Mouse (Mus musculus): ENCODE data around the gene H2afy.
"Not testable (repeated sequence)": the region's sequence is repeated elsewhere in the genome, so short reads cannot be mapped to it uniquely, and the experiment has no call there.

Gene H2afy

DNA sequence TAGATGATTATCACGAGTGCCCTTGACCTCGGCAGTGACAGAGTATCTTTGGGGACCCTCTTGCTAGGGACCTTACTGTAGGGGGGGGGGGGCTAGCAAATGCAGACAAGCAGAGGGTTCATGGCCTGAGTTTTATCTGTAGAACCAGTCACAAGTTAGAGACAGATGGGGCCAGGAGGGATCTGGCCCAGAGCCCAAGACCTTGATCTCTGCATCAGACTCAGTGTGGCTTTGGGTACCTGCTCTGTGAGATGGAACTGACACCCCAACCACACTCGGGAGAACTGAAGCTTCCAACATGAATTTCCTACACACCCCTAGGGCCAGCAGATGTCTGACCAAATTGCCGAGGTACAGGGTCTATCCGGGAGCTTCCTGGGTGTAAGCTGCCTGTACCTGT lies 63.0 kb downstream of the H2afy start:
- POLR2A ChIA-PET: interaction anchor here in 2 of 4 experiments (0.7 kb wide), 2 partner anchors 79 to 117 kb away, joined by 3 to 4 read pairs; no protein-coding TSS in a partner anchor

DNA sequence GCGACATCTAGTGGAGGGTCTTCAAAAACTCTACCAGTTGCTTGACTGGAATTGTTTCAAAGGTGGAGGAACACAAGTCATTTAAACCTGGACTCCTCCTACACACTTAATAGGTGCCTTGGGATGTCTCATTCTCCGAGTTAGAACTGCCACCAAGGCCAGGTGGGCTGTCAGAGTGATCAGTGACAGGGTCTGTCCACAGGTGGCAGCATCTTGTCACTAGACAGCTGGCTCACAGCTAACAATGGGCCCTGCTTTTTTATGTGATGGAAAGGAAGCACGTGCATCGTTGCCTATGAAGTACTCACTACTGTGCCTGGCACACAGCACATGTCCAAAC lies 63.9 kb downstream of the H2afy start:
- CTCF ChIA-PET: interaction anchor here in 3 of 4 experiments (0.6 to 1.0 kb wide), 4 partner anchors 9 to 231 kb away, joined by 3 to 10 read pairs (median 3); no protein-coding TSS in a partner anchor
- POLR2A ChIA-PET: interaction anchor here in 1 of 4 experiments (0.6 kb wide), 1 partner anchor 32 kb away, joined by 3 read pairs; no protein-coding TSS in a partner anchor

More for the DNA sequence above, 63.0 kb downstream of the H2afy start:
- CTCF ChIA-PET: interaction anchor here in 3 of 4 experiments (0.6 to 1.4 kb wide), 6 partner anchors 10 to 192 kb away, joined by 3 to 14 read pairs (median 5); no protein-coding TSS in a partner anchor

DNA sequence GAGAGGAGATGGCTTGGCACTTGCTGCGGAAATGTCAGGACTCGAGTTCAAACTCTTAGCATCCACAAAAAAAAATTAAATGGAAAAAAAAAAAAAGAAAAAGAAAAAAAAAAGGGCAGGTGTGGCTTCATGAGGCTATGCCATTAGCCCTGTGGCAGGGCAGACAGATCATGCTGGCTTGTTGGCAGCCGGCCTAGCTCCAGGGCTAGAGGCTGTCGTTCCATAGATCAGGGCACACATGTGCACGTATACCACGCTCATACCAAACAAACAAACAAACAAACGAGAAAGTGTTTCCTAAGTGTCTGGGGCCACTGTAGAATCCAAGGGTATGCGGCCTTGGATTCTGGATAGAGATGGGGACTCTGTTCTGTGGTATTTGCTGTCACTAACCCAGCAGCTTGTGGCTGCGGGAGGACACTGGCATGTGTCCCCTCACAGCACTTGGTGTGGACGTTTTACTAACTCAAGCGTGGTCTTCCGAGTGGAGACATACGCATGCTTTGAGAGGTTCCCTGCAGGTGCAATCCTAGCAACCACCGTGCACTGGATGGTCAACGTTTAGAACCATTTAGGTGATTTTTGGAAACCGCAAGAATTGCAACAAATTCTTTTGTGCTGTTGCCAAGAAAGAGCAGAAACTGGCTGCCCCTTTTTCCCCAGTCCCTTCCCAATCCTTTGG lies 64.4 kb downstream of the H2afy start:
- ChIA-PET CTCF (interaction anchor here (0.7 to 1.1 kb wide), 7 partner anchors 9 to 285 kb away, joined by 3 to 10 read pairs (median 3); no protein-coding TSS in a partner anchor), POLR2A (interaction anchor here in 1 of 4 experiments (0.6 to 0.7 kb wide), 2 partner anchors 8 to 32 kb away, joined by 3 read pairs; no protein-coding TSS in a partner anchor)

DNA sequence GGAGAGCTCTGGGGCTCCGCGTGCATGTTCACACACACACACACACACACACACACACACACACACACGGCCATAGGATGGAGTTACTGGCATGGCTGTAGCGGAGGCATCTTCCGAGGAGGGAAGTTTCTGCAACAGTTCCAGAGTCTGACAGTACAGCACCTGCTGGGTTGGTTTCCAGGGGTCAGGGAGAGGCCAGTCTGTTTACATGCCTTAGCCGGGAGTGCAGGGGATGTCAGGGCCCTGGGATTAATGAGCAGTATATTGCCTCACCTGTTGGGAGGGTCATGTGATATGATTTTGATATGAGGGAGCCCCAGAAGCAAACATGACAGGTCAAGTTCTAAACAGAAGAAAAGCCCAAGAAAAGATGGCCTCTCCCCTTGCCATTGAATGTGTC lies 66.5 kb downstream of the H2afy start:
- CTCF ChIA-PET: interaction anchor here in 2 of 4 experiments (0.6 to 1.5 kb wide), 4 partner anchors 18 to 152 kb away, joined by 3 to 12 read pairs (median 4); no protein-coding TSS in a partner anchor
- POLR2A ChIA-PET: interaction anchor here in 2 of 4 experiments (0.6 to 1.6 kb wide), 2 partner anchors 17 to 127 kb away, joined by 3 read pairs; no protein-coding TSS in a partner anchor

DNA sequence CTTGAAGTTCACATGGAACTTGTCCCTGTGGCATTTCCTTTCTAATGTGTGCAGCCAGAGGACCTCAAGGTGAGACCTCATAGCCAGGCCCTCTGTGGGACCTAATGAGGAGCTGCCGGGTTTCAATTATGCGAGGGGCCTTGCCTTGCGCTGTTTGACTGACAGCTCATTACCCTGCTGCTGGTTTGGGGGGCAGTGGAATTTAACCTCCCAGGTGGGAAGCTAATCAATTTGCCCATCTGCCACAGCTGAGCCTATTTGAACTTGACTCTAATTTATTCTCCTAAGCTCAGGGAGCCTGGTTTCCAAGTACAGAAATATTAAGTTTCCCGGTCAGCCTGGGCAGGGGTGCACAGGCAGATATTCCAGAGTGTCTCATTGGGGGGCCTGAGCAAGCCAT lies 67.6 kb downstream of the H2afy start:
- ChIA-PET CTCF (interaction anchor here in 2 of 4 experiments (1.0 to 1.5 kb wide), 3 partner anchors 98 to 363 kb away, joined by 3 to 4 read pairs (median 3); no protein-coding TSS in a partner anchor), POLR2A (no interaction called here)

DNA sequence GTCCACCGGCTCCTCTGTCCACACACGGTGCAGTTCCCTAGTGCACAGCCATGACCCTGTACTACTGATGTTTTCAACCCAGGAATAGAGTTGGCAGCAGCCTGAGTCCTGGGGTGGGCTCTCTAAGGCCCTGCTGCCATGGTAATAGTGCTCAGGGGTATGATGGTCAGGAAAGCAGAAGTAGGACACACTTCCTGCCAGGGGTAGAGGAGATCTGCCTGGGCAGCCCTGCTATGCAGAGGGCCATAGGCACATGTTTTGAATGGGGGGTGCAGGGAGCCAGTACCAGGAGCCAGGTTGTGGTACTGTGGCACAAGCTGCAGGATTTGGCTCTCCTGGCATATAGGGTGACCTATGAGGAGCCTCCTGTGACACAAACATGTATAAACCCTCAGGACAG lies 69.3 kb downstream of the H2afy start:
- CTCF ChIA-PET: interaction anchor here in 2 of 4 experiments (1.0 to 1.3 kb wide), 2 partner anchors 9 to 100 kb away, joined by 3 to 5 read pairs; no protein-coding TSS in a partner anchor
- POLR2A ChIA-PET: interaction anchor here in 2 of 4 experiments (0.9 to 2.7 kb wide), 4 partner anchors 8 to 16 kb away, joined by 3 to 10 read pairs (median 4); no protein-coding TSS in a partner anchor

DNA sequence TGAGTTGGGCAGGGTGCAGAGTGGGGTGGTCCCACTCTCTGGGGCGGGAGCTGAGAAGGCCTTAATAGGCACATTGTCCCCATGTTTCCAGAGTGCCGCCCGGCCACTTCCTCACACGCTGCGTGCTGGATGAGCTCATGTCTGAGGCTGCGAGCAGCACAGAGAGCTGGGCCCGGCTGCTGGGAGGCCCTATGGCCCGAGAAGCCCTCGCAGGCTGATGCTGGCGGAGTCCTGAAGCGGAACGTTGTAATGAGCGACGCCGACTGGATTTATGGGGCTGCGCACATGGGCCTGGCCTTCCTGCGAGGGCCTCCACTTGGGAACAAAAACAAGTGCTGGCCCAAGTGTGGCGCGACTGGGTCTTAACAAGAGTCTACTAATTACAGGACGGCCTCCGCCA lies 70.0 kb downstream of the H2afy start:
- ChIA-PET CTCF (interaction anchor here in 3 of 4 experiments (0.9 to 1.6 kb wide), 5 partner anchors 9 to 103 kb away, joined by 3 to 5 read pairs (median 4); no protein-coding TSS in a partner anchor), POLR2A (interaction anchor here in 3 of 4 experiments (0.5 to 2.7 kb wide), 7 partner anchors 9 to 1253 kb away, joined by 3 to 10 read pairs (median 4); no protein-coding TSS in a partner anchor)

DNA sequence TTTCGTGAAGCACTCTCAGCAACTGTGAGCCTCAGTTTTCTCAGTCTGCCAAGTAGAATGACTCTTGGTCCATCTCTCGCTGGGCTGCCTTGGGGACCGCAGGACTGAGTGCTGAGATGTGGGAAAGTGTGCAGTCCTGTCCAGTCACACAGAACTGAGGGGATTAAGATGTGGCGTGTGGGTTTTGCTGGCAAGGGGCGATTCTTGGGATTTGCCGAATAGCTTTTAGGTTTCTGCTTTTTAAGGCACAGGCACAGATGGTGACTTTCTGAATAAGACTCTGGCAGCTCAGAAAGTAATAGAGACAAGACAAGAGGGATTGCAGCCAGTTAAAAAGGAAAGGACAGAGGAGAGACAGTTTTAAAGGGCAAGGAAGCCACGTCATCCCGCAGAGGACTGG lies 78.4 kb downstream of the H2afy start:
- CTCF ChIA-PET: interaction anchor here in 1 of 4 experiments (0.6 kb wide), 1 partner anchor 464 kb away, joined by 5 read pairs; no protein-coding TSS in a partner anchor
- POLR2A ChIA-PET: interaction anchor here in 1 of 4 experiments (1.1 kb wide), 1 partner anchor 13 kb away, joined by 3 read pairs; no protein-coding TSS in a partner anchor

DNA sequence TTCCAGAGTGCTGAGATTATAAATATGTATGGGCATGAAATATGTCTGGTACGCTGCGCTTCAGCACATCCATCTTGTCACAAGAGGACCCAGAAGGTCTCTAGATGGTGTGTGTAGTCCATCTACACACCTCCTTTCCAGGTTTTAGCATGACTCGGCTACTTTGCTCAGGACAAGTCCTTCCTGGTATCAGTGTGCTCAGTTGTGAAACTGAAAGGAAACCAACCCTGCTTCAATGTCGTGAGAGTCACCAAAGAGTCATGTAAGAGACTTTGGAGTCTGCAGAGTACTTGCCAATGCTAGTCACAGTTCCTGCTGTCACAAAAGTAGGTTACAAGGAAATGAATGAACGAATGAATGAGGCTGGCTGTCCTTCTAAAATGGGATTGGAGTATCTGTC lies 80.4 kb downstream of the H2afy start:
- POLR2A ChIA-PET: no interaction called here
- CTCF ChIA-PET: no interaction called here

DNA sequence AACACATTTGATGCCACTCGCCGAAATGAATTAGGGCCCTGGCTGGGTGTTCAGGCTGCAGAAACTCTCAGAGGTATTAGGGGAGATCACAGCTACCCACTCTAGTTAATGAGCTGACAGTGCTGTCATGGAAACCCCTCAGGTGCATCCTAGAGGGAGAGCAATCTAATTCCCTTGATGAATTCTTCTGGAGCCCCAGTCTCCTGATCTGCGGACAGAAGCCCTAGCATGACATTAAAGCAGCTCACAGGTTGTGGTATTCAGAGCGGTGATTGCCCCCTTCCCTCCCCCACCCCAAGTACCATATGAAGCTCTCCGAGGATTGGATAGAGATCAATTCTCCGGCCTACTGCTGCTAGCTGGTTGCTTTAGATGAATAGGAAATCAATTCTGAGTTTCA lies 82.1 kb downstream of the H2afy start:
- CTCF ChIA-PET: interaction anchor here in 2 of 4 experiments (0.6 to 0.7 kb wide), 2 partner anchors 16 to 164 kb away, joined by 3 read pairs; no protein-coding TSS in a partner anchor
- POLR2A ChIA-PET: interaction anchor here in 1 of 4 experiments (0.6 kb wide), 1 partner anchor 249 kb away, joined by 3 read pairs; no protein-coding TSS in a partner anchor

DNA sequence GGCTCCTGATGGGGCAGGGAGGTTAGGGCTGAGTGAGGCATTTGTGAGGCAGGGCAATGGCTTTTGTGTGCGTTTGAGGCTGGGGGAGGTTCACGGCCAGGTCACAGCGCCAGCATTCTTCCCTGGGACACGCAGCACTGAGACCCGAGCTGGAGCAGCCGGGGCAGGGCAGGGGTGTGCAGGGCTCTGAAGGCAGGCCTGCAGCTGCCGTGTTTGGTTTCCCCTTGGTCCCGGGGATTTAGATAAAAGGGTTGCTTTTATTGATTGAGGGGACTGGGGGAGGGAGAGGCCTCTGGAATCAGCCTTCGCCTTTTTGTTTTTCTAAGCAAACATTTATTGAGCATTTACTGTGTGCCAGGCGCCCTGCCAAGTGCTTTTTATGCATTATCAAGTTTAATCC lies 83.4 kb downstream of the H2afy start:
- CTCF ChIA-PET: interaction anchor here in 1 of 4 experiments (0.6 kb wide), 1 partner anchor 90 kb away, joined by 3 read pairs; no protein-coding TSS in a partner anchor
- POLR2A ChIA-PET: interaction anchor here in 2 of 4 experiments (0.5 to 1.1 kb wide), 3 partner anchors 18 to 206 kb away, joined by 3 to 5 read pairs (median 3); no protein-coding TSS in a partner anchor

DNA sequence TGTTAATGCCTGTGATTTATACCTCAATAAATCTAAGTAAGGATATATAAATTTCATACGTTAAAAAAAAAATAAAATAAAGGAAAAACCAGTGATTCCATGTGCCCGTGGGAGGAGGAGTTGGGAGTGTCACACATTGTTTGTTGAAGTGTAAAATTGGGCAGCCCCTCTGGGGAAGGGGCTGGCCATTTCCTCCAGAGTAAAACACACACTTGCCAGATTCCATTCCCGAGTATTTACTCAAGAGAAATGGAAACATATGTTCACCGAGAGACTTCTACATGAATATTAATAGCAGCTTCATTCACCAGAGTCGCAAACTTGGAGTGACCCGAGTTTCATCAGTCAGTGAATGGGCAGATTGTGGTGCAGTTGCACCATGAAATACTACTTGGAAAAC lies 85.9 kb downstream of the H2afy start:
- POLR2A ChIA-PET: no interaction called here
- CTCF ChIA-PET: interaction anchor here in 2 of 4 experiments (0.6 to 1.3 kb wide), 2 partner anchors 16 to 1207 kb away, joined by 3 to 4 read pairs; no protein-coding TSS in a partner anchor

DNA sequence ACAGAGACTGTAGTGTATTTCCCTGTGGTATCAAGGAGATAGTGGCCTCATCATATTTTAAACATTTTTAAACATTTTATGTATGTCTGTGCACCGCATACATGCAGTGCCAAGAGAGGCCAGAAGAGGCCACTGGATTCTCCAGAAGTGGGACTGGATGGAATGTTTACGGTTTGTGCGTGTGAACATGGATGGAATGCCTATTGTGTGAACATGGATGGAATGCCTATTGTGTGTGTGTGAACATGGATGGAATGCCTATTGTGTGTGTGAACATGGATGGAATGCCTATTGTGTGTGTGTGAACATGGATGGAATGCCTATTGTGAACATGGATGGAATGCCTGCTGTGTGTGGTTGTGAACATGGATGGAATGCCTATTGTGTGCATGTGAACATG lies 93.9 kb downstream of the H2afy start:
- ChIA-PET POLR2A (no interaction called here), CTCF (no interaction called here)

DNA sequence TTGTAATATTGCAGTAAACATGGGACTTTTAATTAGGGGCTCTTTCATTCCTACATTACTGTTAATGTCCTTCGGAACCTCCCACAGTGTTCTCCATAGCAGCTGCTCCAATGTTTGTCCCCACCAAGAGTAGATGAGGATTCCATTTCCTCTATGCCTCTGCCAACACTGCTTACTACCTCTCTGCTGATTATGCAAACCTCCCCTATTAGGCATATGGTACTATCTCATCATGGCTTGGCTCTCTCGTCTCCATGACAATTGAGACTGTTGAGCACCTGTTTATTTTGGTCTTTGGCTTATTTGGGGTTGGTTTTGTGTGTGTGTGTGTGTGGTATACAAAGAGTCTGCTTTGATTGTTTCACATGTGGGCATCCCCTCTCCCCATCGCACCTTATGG lies 95.5 kb downstream of the H2afy start:
- CTCF ChIA-PET: interaction anchor here in 1 of 4 experiments (0.9 kb wide), 1 partner anchor 127 kb away, joined by 3 read pairs; no protein-coding TSS in a partner anchor
- POLR2A ChIA-PET: no interaction called here

DNA sequence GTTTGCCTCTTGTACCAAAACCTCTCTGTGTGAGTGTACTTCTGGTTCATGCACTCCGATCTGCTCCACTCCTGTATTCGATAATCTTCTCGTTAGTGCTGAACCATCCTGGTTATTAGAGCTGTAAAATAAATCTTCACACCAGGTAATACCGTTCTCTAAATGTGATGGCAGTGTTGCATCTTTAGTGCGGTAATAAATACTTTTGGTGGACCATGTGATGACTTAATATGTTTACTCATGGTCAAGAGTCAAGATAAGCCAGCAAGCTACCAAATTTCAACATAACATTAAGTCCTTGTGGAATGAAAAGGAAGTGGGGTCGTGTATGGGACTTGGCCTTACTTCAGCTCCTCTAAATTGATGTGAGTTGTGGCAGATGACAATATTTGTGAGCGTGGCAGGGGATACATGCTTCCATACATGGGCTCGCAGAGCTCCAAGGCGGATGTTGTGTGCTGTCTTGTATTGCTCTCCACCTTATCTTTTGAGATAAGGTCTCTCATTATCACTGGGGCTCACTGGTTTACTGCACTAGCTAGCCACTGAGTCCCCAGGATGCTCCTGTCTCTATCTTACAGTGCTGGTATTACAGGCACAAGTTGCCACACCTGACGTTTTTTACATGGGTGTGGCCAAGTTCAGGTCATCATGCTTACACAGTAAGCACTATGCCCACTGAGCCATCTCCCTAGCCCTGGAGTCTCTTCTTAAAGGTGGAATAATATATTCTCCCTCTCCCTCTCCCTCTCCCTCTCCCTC lies 96.4 kb downstream of the H2afy start:
- POLR2A ChIA-PET: interaction anchor here in 1 of 4 experiments (0.5 kb wide), 1 partner anchor 32 kb away, joined by 3 read pairs; no protein-coding TSS in a partner anchor
- CTCF ChIA-PET: interaction anchor here in 1 of 4 experiments (0.9 kb wide), 2 partner anchors 112 to 128 kb away, joined by 3 read pairs; no protein-coding TSS in a partner anchor

DNA sequence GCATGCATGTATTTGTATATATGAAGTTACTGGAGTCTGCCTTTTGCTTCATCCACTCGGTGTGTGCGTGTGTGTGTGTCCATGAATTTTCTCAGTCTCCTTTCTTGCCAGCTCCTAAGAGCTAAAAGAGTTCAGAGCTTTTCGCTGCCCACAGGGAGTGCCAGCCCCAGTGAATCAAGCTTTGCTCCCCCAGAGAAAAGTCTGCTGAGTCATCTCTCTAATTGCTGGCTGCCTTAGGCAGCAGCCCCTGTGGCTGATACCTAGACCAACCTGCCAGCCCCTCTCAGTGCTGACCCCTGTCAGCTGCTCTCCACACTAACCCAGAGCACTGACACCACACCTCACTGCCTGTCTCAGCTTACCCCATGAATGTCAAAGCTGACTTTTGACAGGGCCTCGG lies 107.2 kb downstream of the H2afy start:
- ChIA-PET CTCF (interaction anchor here in 2 of 4 experiments (0.8 to 0.9 kb wide), 2 partner anchors 12 to 55 kb away, joined by 3 to 4 read pairs; no protein-coding TSS in a partner anchor), POLR2A (no interaction called here)

DNA sequence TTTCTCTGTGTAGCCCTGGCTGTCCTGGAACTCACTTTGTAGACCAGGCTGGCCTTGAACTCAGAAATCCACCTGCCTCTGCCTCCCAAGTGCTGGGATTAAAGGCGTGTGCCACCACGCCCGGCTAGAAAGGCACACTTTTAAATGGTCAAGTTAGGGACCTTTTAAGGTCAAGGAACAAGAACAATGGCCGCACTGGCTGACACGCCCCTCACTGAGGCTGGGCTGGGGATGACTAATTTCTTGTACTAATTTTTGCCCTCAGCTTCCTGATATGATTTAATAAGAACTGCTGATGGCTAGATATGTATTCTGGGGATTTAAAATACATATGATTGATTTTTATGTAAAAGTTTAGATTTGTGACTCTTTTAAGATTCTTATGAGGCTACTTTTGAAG lies 108.2 kb downstream of the H2afy start:
- CTCF ChIA-PET: interaction anchor here in 1 of 4 experiments (0.5 kb wide), 1 partner anchor 160 kb away, joined by 3 read pairs; no protein-coding TSS in a partner anchor
- POLR2A ChIA-PET: not testable (repeated sequence)

DNA sequence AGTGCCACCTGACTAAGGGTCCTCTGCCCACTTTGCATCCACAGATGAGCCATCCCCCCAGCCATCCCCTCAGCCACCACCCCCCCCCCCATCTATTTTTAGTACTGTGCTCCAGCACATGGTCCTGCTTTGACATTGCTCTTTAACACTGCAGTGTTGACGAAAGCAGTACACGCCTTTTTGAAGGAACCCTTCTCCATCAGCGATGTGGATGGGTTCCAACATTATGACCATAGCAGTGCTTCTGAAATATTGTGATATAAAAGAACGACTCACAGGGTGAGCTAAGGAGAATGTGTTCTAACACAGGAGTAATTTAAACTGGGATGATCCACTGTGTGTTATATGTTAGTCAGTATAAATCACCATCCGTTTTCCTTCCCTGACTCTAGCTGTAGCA lies 109.5 kb downstream of the H2afy start:
- CTCF ChIA-PET: interaction anchor here in 1 of 4 experiments (0.6 kb wide), 1 partner anchor 54 kb away, joined by 3 read pairs; no protein-coding TSS in a partner anchor
- POLR2A ChIA-PET: no interaction called here

Data from embryonic stem cell, embryonic (primary cell).